8 mouse cellular contexts compared by ENCODE assay signal in the genomic region with DNA sequence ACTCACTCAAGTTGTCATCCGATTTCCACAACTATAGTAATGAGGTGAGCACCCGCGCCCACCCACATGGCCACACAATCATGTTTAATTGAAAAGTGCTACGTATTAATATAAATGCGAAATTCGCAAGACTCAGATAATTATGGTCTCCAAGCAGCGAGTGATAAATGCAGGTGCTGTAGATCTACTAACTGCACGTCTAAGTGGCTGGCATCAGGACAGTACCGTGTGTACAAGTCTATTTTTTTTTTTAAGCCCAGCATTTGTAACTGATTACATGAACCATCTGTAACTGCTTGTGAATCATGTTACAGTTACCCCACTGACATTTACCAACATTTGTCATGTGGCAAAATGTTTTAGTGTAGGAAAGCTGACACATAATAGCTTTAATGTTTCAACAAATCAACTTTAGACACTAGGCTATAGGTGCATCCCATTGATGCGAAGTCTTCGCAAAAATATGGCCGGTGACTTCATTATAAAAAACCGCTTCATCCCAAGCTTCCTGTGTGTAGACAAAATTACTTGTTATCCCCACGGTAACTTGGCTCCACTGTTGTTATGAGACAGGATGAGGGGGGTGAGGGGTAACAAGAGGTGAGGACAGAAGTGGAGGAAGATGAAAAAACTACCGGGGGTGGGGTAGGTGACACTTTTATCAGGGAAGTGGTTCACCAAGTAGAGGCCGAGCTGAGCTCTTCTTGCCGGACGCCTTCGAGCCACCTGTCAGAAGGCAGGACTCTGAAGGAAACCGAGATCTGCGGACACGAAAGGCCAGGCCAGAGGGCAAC. TPM values are rescaled to one million over a fixed set of nuclear protein-coding genes. Genes with fewer than 3 reads are reported as not detected.
DNase-seq lines count a peak whose midpoint lies in the region; ATAC-seq and TF ChIP-seq lines count a peak whose summit lies in the region.

No protein-coding gene starts in this region.

- TF ChIP-seq POLR2A in lung, adult 2 months (IDR thresholded peaks at IDR 0.05; ENCODE audit: borderline replicate concordance, extremely low read depth, low read depth, low read length), result no peak

- no peak for TF ChIP-seq CTCF in lung, adult 2 months (IDR thresholded peaks at IDR 0.05; ENCODE audit: insufficient read depth, low read length)

- no peaks in the 10 kb centered on the region for H3K27me3 ChIP-seq in hindbrain, embryonic 16.5 days (replicated peaks; ENCODE audit: control insufficient read depth, insufficient read depth, low read length)
- no peaks in the 10 kb centered on the region for H3K27me3 ChIP-seq in midbrain, embryonic 16.5 days (ENCODE audit: control insufficient read depth, insufficient read depth, low read depth, low read length)

- DNase-seq in lung, adult 2 months, result no peak
- DNase-seq in lung, postnatal 36 days, result no peak
- peak; percentile 44 for DNase-seq in c-Kit-positive CD71-positive TER-119-positive erythroid progenitor cells, embryonic 14.5 days (ENCODE audit: low spot score)
- DNase-seq in right cerebral cortex, postnatal 4 days, result no peak
- no peak for DNase-seq in B cell, adult 2 months
- DNase-seq in gastrocnemius, postnatal 4 days (ENCODE audit: low spot score in 2 of 2), result no peak

- no peak for ATAC-seq in hindbrain, embryonic 16.5 days
- ATAC-seq in midbrain, embryonic 16.5 days, result no peak; the same call in 1 of the 2 replicates

- peaks cover 4% of the 10 kb centered on the region; the same call in 1 of the 2 replicates for H3K4me1 ChIP-seq in lung, adult 2 months (ENCODE audit: control insufficient read depth, insufficient read depth, low read length)
- H3K4me1 ChIP-seq in hindbrain, embryonic 16.5 days (ENCODE audit: control insufficient read depth, insufficient read depth, low read depth, low read length), result peaks cover 13% of the 10 kb centered on the region
- H3K4me1 ChIP-seq in midbrain, embryonic 16.5 days (ENCODE audit: control insufficient read depth, insufficient read depth, low read length), result peaks cover 13% of the 10 kb centered on the region

- no peaks in the 10 kb centered on the region for H3K9me3 ChIP-seq in hindbrain, embryonic 16.5 days (ENCODE audit: control insufficient read depth, low read length)
- no peaks in the 10 kb centered on the region for H3K9me3 ChIP-seq in midbrain, embryonic 16.5 days (replicated peaks; ENCODE audit: control insufficient read depth, low read length, poor library complexity, severe bottlenecking)

- peak overlapping the region; percentile 82 for H3K9ac ChIP-seq in hindbrain, embryonic 16.5 days (ENCODE audit: low read depth, low read length)
- H3K9ac ChIP-seq in midbrain, embryonic 16.5 days (ENCODE audit: low read depth, low read length), result peak overlapping the region; percentile 68

- H3K27ac ChIP-seq in hindbrain, embryonic 16.5 days (ENCODE audit: low read depth, low read length), result peak overlapping the region; percentile 88
- H3K27ac ChIP-seq in midbrain, embryonic 16.5 days (ENCODE audit: low read length), result peak overlapping the region; percentile 87

- peak overlapping the region; percentile 62 for H3K4me2 ChIP-seq in hindbrain, embryonic 16.5 days (ENCODE audit: low read length)
- H3K4me2 ChIP-seq in midbrain, embryonic 16.5 days (ENCODE audit: low read length), result peak overlapping the region; percentile 56

- H3K36me3 ChIP-seq in hindbrain, embryonic 16.5 days (ENCODE audit: control insufficient read depth, insufficient read depth, low read length), result no peaks in the 10 kb centered on the region
- no peaks in the 10 kb centered on the region for H3K36me3 ChIP-seq in midbrain, embryonic 16.5 days (ENCODE audit: control insufficient read depth, insufficient read depth, low read length)

- H3K4me3 ChIP-seq in lung, adult 2 months (replicated peaks; ENCODE audit: extremely low read depth, low read depth, low read length), result peak overlapping the region; percentile 76
- H3K4me3 ChIP-seq in hindbrain, embryonic 16.5 days (ENCODE audit: low read length), result peak overlapping the region; percentile 85
- peak overlapping the region; percentile 71 for H3K4me3 ChIP-seq in midbrain, embryonic 16.5 days (ENCODE audit: low read depth, low read length)

- WGBS in lung, adult 2 months, result 32% methylated on average over 22 of the region's 22 CpGs
- 33% methylated on average over 22 of the region's 22 CpGs for WGBS in hindbrain, embryonic 16.5 days
- 34% methylated on average over 22 of the region's 22 CpGs for WGBS in midbrain, embryonic 16.5 days

RNA-seq across cellular contexts. Expression of a gene that starts 0.8 kb away (rescaled TPM):
- polyA plus RNA-seq in lung, adult 2 months (2012; rRNA removed), result 400 and 437 TPM in 2 replicates
- 683 and 688 TPM in 2 replicates for polyA plus RNA-seq in hindbrain, embryonic 16.5 days (2015; fragmentation: Nextera tagmentation; extraction: Ambion mirVana)
- polyA plus RNA-seq in midbrain, embryonic 16.5 days (2015; fragmentation: Nextera tagmentation; extraction: Ambion mirVana), result 652 and 731 TPM in 2 replicates
- total RNA-seq in gastrocnemius, postnatal 4 days (2021), result 100 to 1,000 TPM; 211 to 212 TPM

RNA-seq across cellular contexts. Expression of a gene that starts 3.9 kb away (rescaled TPM):
- polyA plus RNA-seq in lung, adult 2 months (2012; rRNA removed), result 3.7 and 6.1 TPM in 2 replicates
- 12.2 and 13.9 TPM in 2 replicates for polyA plus RNA-seq in hindbrain, embryonic 16.5 days (2015; fragmentation: Nextera tagmentation; extraction: Ambion mirVana)
- polyA plus RNA-seq in midbrain, embryonic 16.5 days (2015; fragmentation: Nextera tagmentation; extraction: Ambion mirVana), result 13.4 and 14.3 TPM in 2 replicates
- total RNA-seq in gastrocnemius, postnatal 4 days (2021), result 10 to 100 TPM; 13.0 to 14.4 TPM

RNA-seq across cellular contexts. Expression of a gene that starts 54.8 kb away (rescaled TPM):
- polyA plus RNA-seq in lung, adult 2 months (2012; rRNA removed), result 19.6 and 31.7 TPM in 2 replicates
- polyA plus RNA-seq in hindbrain, embryonic 16.5 days (2015; fragmentation: Nextera tagmentation; extraction: Ambion mirVana), result 132 and 135 TPM in 2 replicates
- polyA plus RNA-seq in midbrain, embryonic 16.5 days (2015; fragmentation: Nextera tagmentation; extraction: Ambion mirVana), result 132 and 133 TPM in 2 replicates
- total RNA-seq in gastrocnemius, postnatal 4 days (2021), result 10 to 100 TPM; 55.8 to 59.8 TPM
